Mouse (Mus musculus) neural tube, postnatal 0 days (tissue): ENCODE results near the gene Xiap. TPM values are rescaled to one million over a fixed set of nuclear protein-coding genes. Genes with fewer than 3 reads are reported as not detected.

Experiments
- polyA plus RNA-seq: library from polyadenylated mRNA; unstranded; fragments of >200 nt; fragmentation: Nextera tagmentation; extraction: Ambion mirVana; gene quantifications from 2 replicates; pipeline ENCODE4 v1.2.1, GENCODE M21; 2015

The Xiap gene
- polyA plus RNA-seq = 13.9 and 14.2 TPM in 2 replicates

DNA sequence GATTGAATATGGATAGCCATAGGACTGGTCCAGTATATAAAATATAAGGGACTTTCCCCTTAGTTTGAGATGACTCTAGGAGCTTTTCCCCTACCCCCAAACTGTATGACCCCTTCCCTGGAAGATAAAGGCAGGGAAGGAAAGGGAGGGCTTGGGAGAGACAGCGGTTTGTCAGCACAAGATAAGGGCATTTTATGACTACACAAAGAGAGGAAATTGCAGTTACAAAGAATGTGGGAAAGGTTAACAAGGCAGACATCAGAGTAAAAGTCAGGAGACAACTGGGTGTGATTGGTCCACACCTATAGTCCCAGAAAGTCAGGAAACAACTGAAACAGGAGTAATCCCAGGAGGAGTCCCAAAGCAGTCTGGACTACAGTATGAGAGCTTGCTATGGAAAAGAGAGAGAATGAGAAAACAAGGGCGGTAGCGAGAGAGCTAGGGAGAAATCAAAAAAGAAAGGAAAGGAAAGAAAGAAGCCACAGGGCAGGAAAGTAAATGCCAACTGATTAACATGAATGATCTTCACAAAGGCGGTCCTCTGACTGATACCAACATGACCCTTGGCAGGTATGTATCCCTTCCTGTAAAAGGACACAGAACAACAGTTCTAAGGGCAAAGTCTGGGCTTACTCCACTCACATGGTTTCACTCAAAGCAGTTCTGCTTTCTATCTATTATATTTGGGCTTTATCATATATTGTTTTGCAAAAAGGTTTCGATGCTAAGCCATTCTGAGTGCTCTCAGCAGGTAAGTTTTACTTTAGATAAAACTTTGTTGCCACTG, at the start of gene Xiap:
Gene Xiap, plus strand, starts transcription at position 398 of the 787 bp plus-strand sequence.

GRCm38 (mm10) chrX:42148788-42149556, 89.5 kb downstream of the Xiap start, which contains the start of gene Stag2:
Gene Stag2, plus strand, starts transcription at chrX:42149317.

Other genes starting within 250 kb of the Xiap start
- 57.2 and 59.3 TPM in 2 replicates for gene Thoc2, start 139.0 kb upstream of the Xiap start, polyA plus RNA-seq
- gene Stag2, start 89.6 kb downstream of the Xiap start, polyA plus RNA-seq = 15.3 and 17.2 TPM in 2 replicates